Comparison of ENCODE assay signal across 21 mouse cellular contexts in the genomic region with DNA sequence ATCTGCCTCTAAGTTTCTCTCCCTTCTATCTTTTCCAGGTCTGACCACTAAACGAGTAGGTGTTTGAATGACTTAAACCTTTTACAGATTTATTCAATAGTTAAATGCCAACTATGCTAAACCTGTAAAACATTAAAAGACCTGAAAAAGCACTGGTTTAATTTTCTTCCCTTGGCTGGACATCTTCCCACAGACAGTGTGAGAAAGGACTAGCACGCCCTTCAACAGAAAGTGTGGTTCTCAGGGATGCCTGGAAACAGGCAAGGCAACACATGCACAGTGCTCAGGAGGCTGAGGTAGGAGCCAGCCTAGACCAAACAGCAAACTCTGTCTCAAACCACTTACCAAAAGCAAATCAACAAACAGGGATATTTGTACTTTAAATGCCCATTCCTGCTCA. TPM values are rescaled to one million over a fixed set of nuclear protein-coding genes. Genes with fewer than 3 reads are reported as not detected.
DNase-seq lines count a peak whose midpoint lies in the region; ATAC-seq and TF ChIP-seq lines count a peak whose summit lies in the region.
"Had no signal": no experiment of that assay in that cellular context is flagged by ENCODE, and none has a peak within 500 bp of the region (broad histone marks: within the 10 kb centered on the region; RNA-seq: fewer than 3 reads in every experiment).

No protein-coding gene starts in this region.

- no peak for ATAC-seq in heart, embryonic 11.5 days (replicated peaks; ENCODE audit: insufficient number of reproducible peaks, low FRiP score, low TSS enrichment)
- no peak for ATAC-seq in kidney, embryonic 16.5 days (ENCODE audit: low FRiP score, low TSS enrichment)
- ATAC-seq: forebrain, embryonic 14.5 days; hindbrain, postnatal 0 days had no signal

- H3K36me3 ChIP-seq in heart, embryonic 11.5 days (ENCODE audit: control insufficient read depth, insufficient read depth, low read length), result no peaks in the 10 kb centered on the region
- peaks cover 0 to 52% of the 10 kb centered on the region in 2 experiments; a peak in 2 of 4 replicates for H3K36me3 ChIP-seq in MEL (ENCODE audit: control insufficient read depth in 1 of 2, insufficient read depth in 2 of 2, low read length in 2 of 2)
- H3K36me3 ChIP-seq in kidney, embryonic 16.5 days (ENCODE audit: insufficient read depth, low read length), result 0 out of 2 replicates have a peak, but pooled peaks cover 2% of the 10 kb centered on the region
- H3K36me3 ChIP-seq: embryonic facial prominence, embryonic 15.5 days had no signal

- TF ChIP-seq POLR2A in MEL (IDR thresholded peaks at IDR 0.05; ENCODE audit: control insufficient read depth in 1 of 2, insufficient read depth in 1 of 2, low read depth in 1 of 2, low read length in 2 of 2, poor library complexity in 1 of 2), result no peak

- H3K4me2 ChIP-seq in heart, embryonic 11.5 days, result no peak overlapping the region
- H3K4me2 ChIP-seq in kidney, embryonic 16.5 days (replicated peaks; ENCODE audit: low read depth, low read length), result no peak overlapping the region
- H3K4me2 ChIP-seq: embryonic facial prominence, embryonic 15.5 days had no signal

- H3K9ac ChIP-seq in heart, embryonic 11.5 days (ENCODE audit: low read depth, low read length), result no peak overlapping the region
- H3K9ac ChIP-seq in MEL (ENCODE audit: control insufficient read depth, low read depth, low read length, poor library complexity, severe bottlenecking), result no peak overlapping the region
- H3K9ac ChIP-seq in kidney, embryonic 16.5 days (replicated peaks; ENCODE audit: low read length), result no peak overlapping the region
- H3K9ac ChIP-seq: embryonic facial prominence, embryonic 15.5 days had no signal

- TF ChIP-seq CTCF in MEL (IDR thresholded peaks at IDR 0.05 in 2 of 3, conservative IDR thresholded peaks at IDR 0.05 in 1 of 3; ENCODE audit: control insufficient read depth in 1 of 3, insufficient read depth in 1 of 3, low read depth in 2 of 3, low read length in 3 of 3, poor library complexity in 1 of 3, severe bottlenecking in 1 of 3), result no peak

- no peak overlapping the region for H3K4me3 ChIP-seq in heart, embryonic 11.5 days (ENCODE audit: low read depth, low read length)
- no peak overlapping the region for H3K4me3 ChIP-seq in MEL (ENCODE audit: control insufficient read depth in 1 of 2, insufficient read depth in 1 of 2, low read depth in 2 of 2, low read length in 2 of 2)
- H3K4me3 ChIP-seq in kidney, embryonic 16.5 days (ENCODE audit: low read length), result no peak overlapping the region
- H3K4me3 ChIP-seq: embryonic facial prominence, embryonic 15.5 days; erythroblast, embryonic 14.5 days; forebrain, embryonic 10.5 days had no signal

- no peak for TF ChIP-seq EP300 in MEL (IDR thresholded peaks at IDR 0.05; ENCODE audit: low read depth in 1 of 2, low read length in 2 of 2)

- no peaks in the 10 kb centered on the region for H3K27me3 ChIP-seq in heart, embryonic 11.5 days (ENCODE audit: control insufficient read depth, insufficient read depth, low read length)
- H3K27me3 ChIP-seq in MEL (ENCODE audit: control insufficient read depth in 1 of 2, insufficient read depth in 2 of 2, low read length in 2 of 2), result no peaks in the 10 kb centered on the region
- H3K27me3 ChIP-seq in kidney, embryonic 16.5 days (ENCODE audit: insufficient read depth, low read length), result no peaks in the 10 kb centered on the region
- H3K27me3 ChIP-seq: embryonic facial prominence, embryonic 15.5 days had no signal

- no peak overlapping the region for H3K27ac ChIP-seq in heart, embryonic 11.5 days (ENCODE audit: low read depth, low read length)
- H3K27ac ChIP-seq in MEL (ENCODE audit: control insufficient read depth, low read depth, low read length), result 0 out of 2 replicates have a peak overlapping the region, but pooled peaks have one; percentile 1
- 0 out of 2 replicates have a peak overlapping the region, but pooled peaks have one; percentile 31 for H3K27ac ChIP-seq in kidney, embryonic 16.5 days (ENCODE audit: low read length)
- H3K27ac ChIP-seq: embryonic facial prominence, embryonic 15.5 days; forebrain, embryonic 10.5 days; hindbrain, postnatal 0 days had no signal

- peaks cover 2% of the 10 kb centered on the region; the same call in 1 of the 2 replicates for H3K79me2 ChIP-seq in MEL (ENCODE audit: control insufficient read depth, insufficient read depth, low read length, poor library complexity)

- no peak for TF ChIP-seq RAD21 in MEL (IDR thresholded peaks at IDR 0.05; ENCODE audit: low read depth, low read length)

- H3K4me1 ChIP-seq in heart, embryonic 11.5 days (ENCODE audit: control insufficient read depth, insufficient read depth, low read length), result peaks cover 9% of the 10 kb centered on the region
- H3K4me1 ChIP-seq in MEL (ENCODE audit: control insufficient read depth in 1 of 2, insufficient read depth in 2 of 2, low read length in 2 of 2), result peaks cover 17 to 38% of the 10 kb centered on the region in 2 experiments
- H3K4me1 ChIP-seq in kidney, embryonic 16.5 days (ENCODE audit: insufficient read depth, low read length), result 0 out of 2 replicates have a peak, but pooled peaks cover 5% of the 10 kb centered on the region
- H3K4me1 ChIP-seq: forebrain, embryonic 10.5 days had no signal

- WGBS in heart, embryonic 11.5 days (ENCODE audit: insufficient replicate concordance), result 80% methylated on average over 2 of the region's 2 CpGs
- 77% methylated on average over 2 of the region's 2 CpGs for WGBS in kidney, embryonic 16.5 days

- peak; percentile 37 for DNase-seq in heart, adult 11 months
- peak; percentile 50 for DNase-seq in kidney, adult 11 months
- DNase-seq in kidney, postnatal 10 days, result no peak
- DNase-seq in MEL (ENCODE audit: low read depth, low spot score), result no peak
- DNase-seq in retina, embryonic 14.5 days (ENCODE audit: low spot score), result no peak
- no peak for DNase-seq in frontal cortex, postnatal 14 days (ENCODE audit: low spot score in 2 of 2)
- DNase-seq: adrenal gland, postnatal 10 days; B cell, adult 2 months; cerebellum, adult 11 months; cerebellum, adult 8-10 months; cerebellum, postnatal 14 days; embryo, embryonic 11 days; heart, postnatal 14 days had no signal

- H3K9me3 ChIP-seq in heart, embryonic 11.5 days (replicated peaks; ENCODE audit: control insufficient read depth, low read length), result no peaks in the 10 kb centered on the region
- H3K9me3 ChIP-seq in MEL (replicated peaks; ENCODE audit: insufficient read depth, low read length), result no peaks in the 10 kb centered on the region
- H3K9me3 ChIP-seq in kidney, embryonic 16.5 days (ENCODE audit: low read length), result no peaks in the 10 kb centered on the region
- H3K9me3 ChIP-seq: embryonic facial prominence, embryonic 15.5 days; forebrain, embryonic 10.5 days; G1E had no signal

TF ChIP-seq in MEL, 35 proteins besides CTCF, POLR2A, EP300 and RAD21:
- TF ChIP-seq ZKSCAN1 (IDR thresholded peaks at IDR 0.05; ENCODE audit: low read depth, low read length) (no peak), ZMIZ1 (IDR thresholded peaks at IDR 0.05; ENCODE audit: low read depth, low read length) (no peak), CHD1 (IDR thresholded peaks at IDR 0.05; ENCODE audit: low read depth, low read length) (no peak), HCFC1 (IDR thresholded peaks at IDR 0.05; ENCODE audit: low read depth, low read length) (no peak), MEF2A (IDR thresholded peaks at IDR 0.05; ENCODE audit: extremely low read depth, insufficient replicate concordance, low read depth, low read length, poor library complexity, severe bottlenecking) (no peak), ZNF384 (IDR thresholded peaks at IDR 0.05; ENCODE audit: low read depth, low read length) (no peak)
TF ChIP-seq in MEL: peak in this region for 0.

RNA-seq across cellular contexts. Expression of gene Usp3, which starts 31.4 kb away (rescaled TPM):
- polyA plus RNA-seq in heart, embryonic 11.5 days (2014; fragmentation: Nextera tagmentation; extraction: Ambion mirVana), result 45.0 and 47.6 TPM in 2 replicates
- total RNA-seq in MEL (2012; rRNA removed), result 9.8 and 11.7 TPM in 2 replicates
- polyA plus RNA-seq in MEL (2012; ENCODE audit: insufficient read depth in 1 of 2, insufficient read length in 2 of 2, low read depth in 1 of 2, low replicate concordance in 2 of 2, missing spikeins in 1 of 2), result 100 to 1,000 TPM in 1 of 2 experiments, 10 to 100 TPM in 1; 22.0 to 534 TPM
- 62.4 and 67.1 TPM in 2 replicates for polyA plus RNA-seq in kidney, embryonic 16.5 days (2015; fragmentation: Nextera tagmentation; extraction: Ambion mirVana)

RNA-seq across cellular contexts. Expression of gene Fbxl22, which starts 47.1 kb away (rescaled TPM):
- polyA plus RNA-seq in heart, embryonic 11.5 days (2014; fragmentation: Nextera tagmentation; extraction: Ambion mirVana), result 61.3 and 61.8 TPM in 2 replicates
- total RNA-seq in MEL (2012; rRNA removed), result 0.29 and 0.35 TPM in 2 replicates
- polyA plus RNA-seq in MEL (2012; ENCODE audit: insufficient read depth in 1 of 2, insufficient read length in 2 of 2, low read depth in 1 of 2, low replicate concordance in 2 of 2, missing spikeins in 1 of 2), result under 1 TPM in 1 of 2 experiments, not detected in 1; 0.47 TPM
- polyA plus RNA-seq in kidney, embryonic 16.5 days (2015; fragmentation: Nextera tagmentation; extraction: Ambion mirVana), result 2.8 and 6.5 TPM in 2 replicates

Comparison
In these comparisons a context has a peak if more than half of its experiments do, and no peak if none do; other contexts are left out.
1. DNase-seq: peak in heart, adult 11 months (single experiment) and kidney, adult 11 months (single experiment); none in kidney, postnatal 10 days (single experiment), MEL (single experiment), retina, embryonic 14.5 days (single experiment) and frontal cortex, postnatal 14 days (0 of 2).